Mouse (Mus musculus): Measurements from ENCODE around the gene Plppr3. TPM values are rescaled to one million over a fixed set of nuclear protein-coding genes. Genes with fewer than 3 reads are reported as not detected.
A peak's percentile ranks its signal among the peaks of the same experiment; 100 is the strongest.

Gene Plppr3
- polyA plus RNA-seq, 2 experiments: 61.5 to 220 TPM

GRCm38 (mm10) chr10:79909092-79909922, 34.9 kb upstream of the Plppr3 start:
- H3K4me3 ChIP-seq (replicated peaks; ENCODE audit: low read length): peak overlapping the region; percentile 70
- 22% methylated on average over 14 of the region's 14 CpGs for WGBS
- ATAC-seq (ENCODE audit: low FRiP score, low read depth): peak; percentile 56
- peak overlapping the region; percentile 48; the same call in 1 of the 2 replicates for H3K4me2 ChIP-seq (replicated peaks; ENCODE audit: low read depth, low read length, severe bottlenecking)
- H3K9ac ChIP-seq (ENCODE audit: low read depth, low read length, severe bottlenecking): peak overlapping the region; percentile 97
- H3K27me3 ChIP-seq (ENCODE audit: control insufficient read depth, insufficient read depth, low read length): no peaks in the 10 kb centered on the region
- H3K27ac ChIP-seq (replicated peaks; ENCODE audit: low read depth, low read length): peak overlapping the region; percentile 98
- peaks cover 58% of the 10 kb centered on the region for H3K36me3 ChIP-seq (ENCODE audit: control insufficient read depth, insufficient read depth, low read length)
- H3K9me3 ChIP-seq (ENCODE audit: control insufficient read depth, low read length): no peaks in the 10 kb centered on the region
- TF ChIP-seq POLR2A (IDR thresholded peaks at IDR 0.05; ENCODE audit: borderline replicate concordance, extremely low read depth, insufficient read depth, insufficient read length): no peak
- DNase-seq (ENCODE audit: low spot score): no peak
- no peaks in the 10 kb centered on the region; the same call in 1 of the 2 replicates for H3K4me1 ChIP-seq (ENCODE audit: control insufficient read depth, insufficient read depth, low read length)

GRCm38 (mm10) chr10:79908167-79909091, 34.0 kb upstream of the Plppr3 start, which contains the start of gene Med16:
Med16 (minus strand) TSS chr10:79908923.
- Histone ChIP-seq H3K27ac (replicated peaks; ENCODE audit: low read depth, low read length) (peak within 1 kb of the TSS; percentile 98), H3K4me3 (replicated peaks; ENCODE audit: low read length) (peak within 1 kb of the TSS; percentile 70), H3K9ac (ENCODE audit: low read depth, low read length, severe bottlenecking) (peak within 1 kb of the TSS; percentile 97), H3K9me3 (ENCODE audit: control insufficient read depth, low read length) (no peaks in the 10 kb centered on the region), H3K36me3 (ENCODE audit: control insufficient read depth, insufficient read depth, low read length) (peaks cover 62% of the 10 kb centered on the region), H3K4me2 (replicated peaks; ENCODE audit: low read depth, low read length, severe bottlenecking) (peak within 1 kb of the TSS; percentile 48), H3K27me3 (ENCODE audit: control insufficient read depth, insufficient read depth, low read length) (no peaks in the 10 kb centered on the region), H3K4me1 (ENCODE audit: control insufficient read depth, insufficient read depth, low read length) (no peaks in the 10 kb centered on the region)
- TF ChIP-seq POLR2A (IDR thresholded peaks at IDR 0.05; ENCODE audit: borderline replicate concordance, extremely low read depth, insufficient read depth, insufficient read length): 0 out of 2 replicates have a peak, but pooled peaks have one; percentile 69
- ATAC-seq (ENCODE audit: low FRiP score, low read depth): peak; percentile 97
- DNase-seq (ENCODE audit: low spot score): peak; percentile 96
- 2% methylated on average over 51 of the region's 52 CpGs for WGBS

DNA sequence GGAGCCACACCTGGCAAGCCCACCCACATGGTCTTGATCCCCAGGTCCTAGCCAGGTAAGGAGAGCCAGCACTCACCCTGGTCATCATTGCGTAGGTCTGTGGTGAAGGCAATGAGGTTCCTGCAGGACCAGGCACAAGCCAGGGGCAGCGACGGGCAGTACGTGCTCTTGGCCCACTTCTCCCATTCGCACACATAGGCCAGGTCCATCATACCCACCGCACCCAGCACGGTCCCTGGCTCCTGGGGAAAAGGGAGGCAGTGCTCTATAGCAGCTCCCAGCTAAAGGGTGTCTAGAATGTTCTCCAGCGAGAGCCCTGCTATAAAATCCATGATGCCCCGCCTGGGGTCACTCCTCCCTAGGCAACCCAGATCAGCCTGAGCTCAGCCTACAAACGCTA, 33.0 kb upstream of the Plppr3 start:
- Histone ChIP-seq H3K9ac (ENCODE audit: low read depth, low read length, severe bottlenecking) (no peak overlapping the region), H3K4me3 (replicated peaks; ENCODE audit: low read length) (no peak overlapping the region), H3K27ac (replicated peaks; ENCODE audit: low read depth, low read length) (no peak overlapping the region), H3K4me1 (ENCODE audit: control insufficient read depth, insufficient read depth, low read length) (no peaks in the 10 kb centered on the region), H3K9me3 (ENCODE audit: control insufficient read depth, low read length) (no peaks in the 10 kb centered on the region), H3K4me2 (replicated peaks; ENCODE audit: low read depth, low read length, severe bottlenecking) (no peak overlapping the region), H3K36me3 (ENCODE audit: control insufficient read depth, insufficient read depth, low read length) (peaks cover 64% of the 10 kb centered on the region), H3K27me3 (ENCODE audit: control insufficient read depth, insufficient read depth, low read length) (no peaks in the 10 kb centered on the region)
- DNase-seq (ENCODE audit: low spot score) (no peak), ATAC-seq (ENCODE audit: low FRiP score, low read depth) (no peak)
- TF ChIP-seq POLR2A (IDR thresholded peaks at IDR 0.05; ENCODE audit: borderline replicate concordance, extremely low read depth, insufficient read depth, insufficient read length): no peak
- WGBS: 87% methylated on average over 10 of the region's 10 CpGs

DNA sequence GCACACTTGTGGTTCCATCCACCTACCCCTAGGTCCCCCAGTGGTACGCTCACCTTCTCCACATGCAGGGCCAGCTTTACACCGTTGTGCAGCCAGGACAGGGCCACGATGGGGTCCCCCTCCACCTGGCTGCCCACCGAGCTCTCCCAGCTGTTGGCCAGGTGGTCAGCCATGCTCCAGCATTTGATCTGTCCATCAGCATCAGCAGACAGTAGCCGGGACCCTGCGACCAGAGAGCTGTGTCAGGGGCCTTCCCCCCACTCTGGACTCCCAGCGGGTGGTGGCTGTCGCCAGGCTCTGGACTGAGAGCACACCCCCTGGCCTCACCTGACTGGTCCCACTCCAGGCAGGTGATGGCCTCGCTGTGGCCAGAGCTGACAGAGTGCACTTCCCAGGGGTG, 32.3 kb upstream of the Plppr3 start:
- Histone ChIP-seq H3K9me3 (ENCODE audit: control insufficient read depth, low read length) (no peaks in the 10 kb centered on the region), H3K9ac (ENCODE audit: low read depth, low read length, severe bottlenecking) (no peak overlapping the region), H3K27ac (replicated peaks; ENCODE audit: low read depth, low read length) (no peak overlapping the region), H3K4me1 (ENCODE audit: control insufficient read depth, insufficient read depth, low read length) (no peaks in the 10 kb centered on the region), H3K27me3 (ENCODE audit: control insufficient read depth, insufficient read depth, low read length) (no peaks in the 10 kb centered on the region), H3K4me2 (replicated peaks; ENCODE audit: low read depth, low read length, severe bottlenecking) (no peak overlapping the region), H3K36me3 (ENCODE audit: control insufficient read depth, insufficient read depth, low read length) (peaks cover 65% of the 10 kb centered on the region), H3K4me3 (replicated peaks; ENCODE audit: low read length) (no peak overlapping the region)
- DNase-seq (ENCODE audit: low spot score): no peak
- 92% methylated on average over 9 of the region's 9 CpGs for WGBS
- no peak for TF ChIP-seq POLR2A (IDR thresholded peaks at IDR 0.05; ENCODE audit: borderline replicate concordance, extremely low read depth, insufficient read depth, insufficient read length)
- ATAC-seq (ENCODE audit: low FRiP score, low read depth): no peak

DNA sequence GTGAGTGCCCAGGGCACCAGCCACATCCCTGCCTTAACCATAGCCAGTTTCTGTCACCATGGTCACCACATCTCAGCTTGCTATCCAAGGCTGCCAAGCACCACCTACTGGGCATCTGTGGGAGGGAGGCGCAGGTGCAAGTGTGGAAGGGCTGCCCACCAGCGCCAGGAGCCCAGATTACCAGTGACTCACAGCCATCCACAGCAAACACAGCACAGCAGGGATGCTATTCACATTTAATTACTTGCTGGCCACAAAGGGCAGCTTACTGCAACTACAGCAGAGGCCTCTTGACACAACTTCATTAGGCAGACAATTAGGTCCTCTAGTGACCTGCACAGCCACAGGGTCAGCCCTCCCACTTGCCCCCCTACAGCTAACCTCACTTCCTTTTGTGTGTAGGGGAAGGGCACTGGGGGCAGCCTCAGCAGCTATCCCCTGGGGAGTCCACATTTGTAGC, 26.5 kb upstream of the Plppr3 start:
- Histone ChIP-seq H3K9me3 (ENCODE audit: control insufficient read depth, low read length) (no peaks in the 10 kb centered on the region), H3K4me1 (ENCODE audit: control insufficient read depth, insufficient read depth, low read length) (no peaks in the 10 kb centered on the region), H3K4me3 (replicated peaks; ENCODE audit: low read length) (no peak overlapping the region), H3K27ac (replicated peaks; ENCODE audit: low read depth, low read length) (no peak overlapping the region), H3K36me3 (ENCODE audit: control insufficient read depth, insufficient read depth, low read length) (peaks cover 80% of the 10 kb centered on the region), H3K27me3 (ENCODE audit: control insufficient read depth, insufficient read depth, low read length) (no peaks in the 10 kb centered on the region), H3K4me2 (replicated peaks; ENCODE audit: low read depth, low read length, severe bottlenecking) (no peak overlapping the region), H3K9ac (ENCODE audit: low read depth, low read length, severe bottlenecking) (peak overlapping the region; percentile 28; the same call in 1 of the 2 replicates)
- TF ChIP-seq POLR2A (IDR thresholded peaks at IDR 0.05; ENCODE audit: borderline replicate concordance, extremely low read depth, insufficient read depth, insufficient read length): no peak
- WGBS: 36% methylated on average over 2 of the region's 2 CpGs
- ATAC-seq (ENCODE audit: low FRiP score, low read depth) (no peak), DNase-seq (ENCODE audit: low spot score) (no peak)
